Mouse (Mus musculus): ENCODE data around the gene Slc25a18.

The Slc25a18 gene

GRCm38 (mm10) chr6:120841754-120842153 is 68.4 kb downstream of the Slc25a18 start:
- no peak for DNase-seq (ENCODE audit: low spot score)
